Mouse (Mus musculus) cerebellum, adult 9-10 months (tissue): ENCODE data around the gene Map3k7.

ENCODE experiments used
- DNase-seq: peaks from one replicate; pipeline ENCODE4 v3.0.0; 2022

The Map3k7 gene

GRCm38 (mm10) chr4:32063291-32063690 is 99.4 kb downstream of the Map3k7 start:
- no peak for DNase-seq
